Comparison of ENCODE assay signal across 8 mouse cellular contexts in the genomic region with DNA sequence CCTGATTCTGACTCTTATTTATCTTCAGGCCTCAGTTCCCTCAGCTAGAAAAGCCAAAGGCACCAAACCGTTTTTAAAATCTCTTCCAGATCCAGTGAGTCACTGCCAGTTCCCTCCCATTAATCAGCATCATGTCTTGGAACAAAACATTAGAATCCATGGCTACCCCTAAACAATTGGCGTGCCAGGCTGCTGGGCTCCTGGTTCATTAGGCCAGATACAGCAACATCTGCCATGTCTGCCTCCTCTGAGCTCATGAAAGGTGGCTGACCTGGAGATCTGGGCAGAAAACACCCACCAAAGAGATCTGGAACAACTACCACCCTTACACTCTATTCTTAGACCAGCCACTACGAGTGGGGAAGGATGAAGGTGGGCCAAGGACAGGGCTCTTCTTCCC. TPM values are rescaled to one million over a fixed set of nuclear protein-coding genes. Genes with fewer than 3 reads are reported as not detected.
DNase-seq lines count a peak whose midpoint lies in the region; ATAC-seq and TF ChIP-seq lines count a peak whose summit lies in the region.

No protein-coding gene starts in this region.

- 0 out of 2 replicates have a peak overlapping the region, but pooled peaks have one; percentile 13 for H3K9ac ChIP-seq in lung, embryonic 15.5 days
- 0 out of 2 replicates have a peak overlapping the region, but pooled peaks have one; percentile 87 for H3K9ac ChIP-seq in hindbrain, embryonic 15.5 days

- H3K9me3 ChIP-seq in lung, embryonic 15.5 days = no peaks in the 10 kb centered on the region
- H3K9me3 ChIP-seq in hindbrain, embryonic 15.5 days = no peaks in the 10 kb centered on the region

- H3ac ChIP-seq in myocyte (ENCODE audit: control insufficient read depth, insufficient read length) = no peak overlapping the region

- DNase-seq in lung, adult 2 months = no peak
- peak; percentile 53 for DNase-seq in fibroblast of lung, adult 2 months (ENCODE audit: low read depth)
- DNase-seq in thymus, postnatal 10 days (ENCODE audit: low spot score in 2 of 2) = no peak
- DNase-seq in left cerebral cortex, adult 18-20 months (ENCODE audit: low spot score in 2 of 2) = no peak

- no peaks in the 10 kb centered on the region for H3K79me2 ChIP-seq in myocyte (ENCODE audit: control insufficient read depth, insufficient read depth)

- no peak for ATAC-seq in lung, embryonic 15.5 days (ENCODE audit: borderline replicate concordance, extremely low read depth, low FRiP score, low TSS enrichment)
- no peak for ATAC-seq in hindbrain, embryonic 15.5 days (ENCODE audit: low FRiP score, low read depth)
- no peak for ATAC-seq in CD4-positive, CD25-positive, alpha-beta regulatory T cell, adult 4 months

- H3K36me3 ChIP-seq in lung, embryonic 15.5 days = peaks cover 8% of the 10 kb centered on the region; the same call in 1 of the 2 replicates
- peaks cover 20% of the 10 kb centered on the region; the same call in 1 of the 2 replicates for H3K36me3 ChIP-seq in hindbrain, embryonic 15.5 days
- H3K36me3 ChIP-seq in myocyte (ENCODE audit: control insufficient read depth, insufficient read depth) = peaks cover 7% of the 10 kb centered on the region

- H3K27ac ChIP-seq in lung, embryonic 15.5 days = no peak overlapping the region
- H3K27ac ChIP-seq in hindbrain, embryonic 15.5 days (replicated peaks) = no peak overlapping the region

- peak overlapping the region; percentile 86 for H3K4me2 ChIP-seq in lung, embryonic 15.5 days
- peak overlapping the region; percentile 71 for H3K4me2 ChIP-seq in hindbrain, embryonic 15.5 days
- peak overlapping the region; percentile 96 for H3K4me2 ChIP-seq in myocyte (ENCODE audit: low read depth)

- H3K27me3 ChIP-seq in lung, embryonic 15.5 days = no peaks in the 10 kb centered on the region
- H3K27me3 ChIP-seq in hindbrain, embryonic 15.5 days = no peaks in the 10 kb centered on the region
- H3K27me3 ChIP-seq in myocyte (ENCODE audit: control insufficient read depth, insufficient read depth, insufficient read length) = no peaks in the 10 kb centered on the region

- 63% methylated on average over 3 of the region's 3 CpGs for WGBS in lung, embryonic 15.5 days
- 41% methylated on average over 3 of the region's 3 CpGs for WGBS in lung, adult 2 months
- 47% methylated on average over 3 of the region's 3 CpGs for WGBS in hindbrain, embryonic 15.5 days

- TF ChIP-seq CTCF in lung, adult 2 months (IDR thresholded peaks at IDR 0.05; ENCODE audit: insufficient read depth, low read length) = no peak

- H3K4me1 ChIP-seq in lung, embryonic 15.5 days = peaks cover 8% of the 10 kb centered on the region
- H3K4me1 ChIP-seq in lung, adult 2 months (ENCODE audit: control insufficient read depth, insufficient read depth, low read length) = peaks cover 2% of the 10 kb centered on the region; the same call in 1 of the 2 replicates
- peaks cover 10% of the 10 kb centered on the region for H3K4me1 ChIP-seq in hindbrain, embryonic 15.5 days (replicated peaks)

- peak overlapping the region; percentile 86 for H3K4me3 ChIP-seq in lung, embryonic 15.5 days
- no peak overlapping the region for H3K4me3 ChIP-seq in lung, adult 2 months (replicated peaks; ENCODE audit: extremely low read depth, low read depth, low read length)
- H3K4me3 ChIP-seq in hindbrain, embryonic 15.5 days = peak overlapping the region; percentile 82
- peak overlapping the region; percentile 85 for H3K4me3 ChIP-seq in myocyte

- no peak for TF ChIP-seq POLR2A in lung, adult 2 months (IDR thresholded peaks at IDR 0.05; ENCODE audit: borderline replicate concordance, extremely low read depth, low read depth, low read length)
- no peak for TF ChIP-seq POLR2A in myocyte (IDR thresholded peaks at IDR 0.05; ENCODE audit: insufficient read length, low read depth)

TF ChIP-seq in myocyte, 11 proteins besides CTCF, POLR2A, EP300 and RAD21:
- no peak for TF ChIP-seq USF1 (IDR thresholded peaks at IDR 0.05; ENCODE audit: low read depth)

RNA-seq across cellular contexts. Expression of a gene that starts 1.3 kb away (rescaled TPM):
- polyA plus RNA-seq in lung, embryonic 15.5 days (2015; fragmentation: Nextera tagmentation; extraction: Ambion mirVana) = 9.7 and 10.1 TPM in 2 replicates
- 20.4 and 24.1 TPM in 2 replicates for polyA plus RNA-seq in lung, adult 2 months (2012; rRNA removed)
- polyA plus RNA-seq in hindbrain, embryonic 15.5 days (2015; fragmentation: Nextera tagmentation; extraction: Ambion mirVana) = 16.9 TPM in 2 replicates
- polyA plus RNA-seq in myocyte (2012; fragmentation: generic; extraction: Trizol) = 24.6 TPM
- 1 to 10 TPM; 1.8 to 1.9 TPM for polyA plus RNA-seq in CD4-positive, CD25-positive, alpha-beta regulatory T cell, adult 4 months (2017; shearing (Covaris generic))
- 10 to 100 TPM; 20.1 to 20.8 TPM for total RNA-seq in left cerebral cortex, adult 18-20 months (2021)

RNA-seq across cellular contexts. Expression of a gene that starts 21.0 kb away (rescaled TPM):
- 0.14 TPM in 1 of 2 replicates, not detected in the other for polyA plus RNA-seq in lung, embryonic 15.5 days (2015; fragmentation: Nextera tagmentation; extraction: Ambion mirVana)
- not detected in 2 replicates for polyA plus RNA-seq in lung, adult 2 months (2012; rRNA removed)
- polyA plus RNA-seq in hindbrain, embryonic 15.5 days (2015; fragmentation: Nextera tagmentation; extraction: Ambion mirVana) = 0.34 and 0.96 TPM in 2 replicates
- polyA plus RNA-seq in myocyte (2012; fragmentation: generic; extraction: Trizol) = 44.0 TPM
- polyA plus RNA-seq in CD4-positive, CD25-positive, alpha-beta regulatory T cell, adult 4 months (2017; shearing (Covaris generic)) = not detected
- total RNA-seq in left cerebral cortex, adult 18-20 months (2021) = not detected

RNA-seq across cellular contexts. Expression of a gene that starts 32.9 kb away (rescaled TPM):
- 0.62 and 1.3 TPM in 2 replicates for polyA plus RNA-seq in lung, embryonic 15.5 days (2015; fragmentation: Nextera tagmentation; extraction: Ambion mirVana)
- polyA plus RNA-seq in lung, adult 2 months (2012; rRNA removed) = 0.19 and 0.22 TPM in 2 replicates
- polyA plus RNA-seq in hindbrain, embryonic 15.5 days (2015; fragmentation: Nextera tagmentation; extraction: Ambion mirVana) = 127 and 136 TPM in 2 replicates
- polyA plus RNA-seq in myocyte (2012; fragmentation: generic; extraction: Trizol) = 0.43 TPM
- polyA plus RNA-seq in CD4-positive, CD25-positive, alpha-beta regulatory T cell, adult 4 months (2017; shearing (Covaris generic)) = not detected
- 10 to 100 TPM; 71.5 to 73.3 TPM for total RNA-seq in left cerebral cortex, adult 18-20 months (2021)

RNA-seq across cellular contexts. Expression of a gene that starts 35.5 kb away (rescaled TPM):
- 0.07 and 0.09 TPM in 2 replicates for polyA plus RNA-seq in lung, embryonic 15.5 days (2015; fragmentation: Nextera tagmentation; extraction: Ambion mirVana)
- 0.67 and 2.3 TPM in 2 replicates for polyA plus RNA-seq in lung, adult 2 months (2012; rRNA removed)
- 0.17 TPM in 1 of 2 replicates, not detected in the other for polyA plus RNA-seq in hindbrain, embryonic 15.5 days (2015; fragmentation: Nextera tagmentation; extraction: Ambion mirVana)
- polyA plus RNA-seq in myocyte (2012; fragmentation: generic; extraction: Trizol) = not detected
- not detected for polyA plus RNA-seq in CD4-positive, CD25-positive, alpha-beta regulatory T cell, adult 4 months (2017; shearing (Covaris generic))
- total RNA-seq in left cerebral cortex, adult 18-20 months (2021) = not detected

RNA-seq across cellular contexts. Expression of a gene that starts 46.6 kb away (rescaled TPM):
- polyA plus RNA-seq in lung, embryonic 15.5 days (2015; fragmentation: Nextera tagmentation; extraction: Ambion mirVana) = 90.1 and 94.5 TPM in 2 replicates
- 9.2 and 17.2 TPM in 2 replicates for polyA plus RNA-seq in lung, adult 2 months (2012; rRNA removed)
- polyA plus RNA-seq in hindbrain, embryonic 15.5 days (2015; fragmentation: Nextera tagmentation; extraction: Ambion mirVana) = 72.1 and 78.6 TPM in 2 replicates
- polyA plus RNA-seq in myocyte (2012; fragmentation: generic; extraction: Trizol) = 30.3 TPM
- 100 to 1,000 TPM; 134 to 146 TPM for polyA plus RNA-seq in CD4-positive, CD25-positive, alpha-beta regulatory T cell, adult 4 months (2017; shearing (Covaris generic))
- total RNA-seq in left cerebral cortex, adult 18-20 months (2021) = 10 to 100 TPM; 22.2 to 25.0 TPM

Comparison
In these comparisons a context has a peak if more than half of its experiments do, and no peak if none do; other contexts are left out.
1. RNA of a gene that starts 21.0 kb away (polyA plus RNA-seq): 44.0 TPM in myocyte (single experiment); 0.34 to 0.96 TPM in hindbrain, embryonic 15.5 days, 0.14 TPM in lung, embryonic 15.5 days, not detected in lung, adult 2 months and not detected in CD4-positive, CD25-positive, alpha-beta regulatory T cell, adult 4 months; every median in the first group is over 10 times any median in the second.
2. RNA of a gene that starts 32.9 kb away (polyA plus RNA-seq): 127 to 136 TPM in hindbrain, embryonic 15.5 days; 0.62 to 1.3 TPM in lung, embryonic 15.5 days, 0.43 TPM in myocyte (single experiment), not detected in CD4-positive, CD25-positive, alpha-beta regulatory T cell, adult 4 months and 0.19 to 0.22 TPM in lung, adult 2 months; every median in the first group is over 10 times any median in the second.
3. Peak in every context shown above with its lines, with median percentiles within 50 percentile points of each other: H3K4me2 ChIP-seq.